Mouse (Mus musculus): ENCODE measurements around the gene Gm20662. TPM values are rescaled to one million over a fixed set of nuclear protein-coding genes. Genes with fewer than 3 reads are reported as not detected.
A peak's percentile ranks its signal among the peaks of the same experiment; 100 is the strongest.

The Gm20662 gene
- total RNA-seq, 1 experiment from 2014 or later: 4.9 TPM

DNA sequence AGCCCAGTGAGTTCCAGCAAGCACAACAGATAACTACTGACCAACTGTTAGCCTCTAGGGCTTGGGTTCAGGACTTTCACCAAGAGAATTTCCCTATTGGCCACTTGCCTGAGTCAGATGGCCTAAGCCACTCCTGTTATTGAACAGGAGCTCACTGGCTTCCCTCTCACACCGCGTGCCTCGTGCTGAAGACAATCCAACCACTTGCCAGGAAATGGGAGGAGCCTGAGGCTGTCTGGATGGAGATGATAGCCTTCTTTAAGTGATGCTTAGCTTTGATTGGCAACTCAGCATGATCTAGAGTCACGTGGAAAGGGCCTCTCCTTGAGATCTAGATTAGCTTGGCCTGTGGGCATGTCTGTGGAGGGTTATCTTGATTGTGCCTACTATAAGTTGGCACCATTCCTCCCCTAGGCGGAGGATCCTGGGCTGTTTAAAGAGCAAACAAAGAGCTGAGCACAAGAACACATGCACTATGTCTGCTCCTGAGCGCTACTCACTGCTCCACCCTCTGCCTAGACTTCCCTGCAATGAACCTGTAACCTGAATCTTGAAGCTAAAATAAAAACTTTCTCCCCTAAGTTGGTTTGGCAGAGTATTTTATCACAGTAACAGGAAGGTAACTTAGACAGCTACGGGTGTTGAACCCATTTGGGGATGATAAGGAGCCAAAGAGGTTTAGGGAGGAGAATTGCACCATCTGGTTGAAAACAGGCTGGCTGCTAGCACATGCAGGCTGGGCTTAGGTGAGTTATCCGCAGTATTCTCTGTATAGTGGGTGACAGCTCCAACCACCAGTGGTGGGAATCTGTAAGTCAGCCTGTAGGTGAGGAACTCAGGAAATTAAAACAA lies 24.2 kb upstream of the Gm20662 start:
- no peak for ATAC-seq (ENCODE audit: extremely low read depth, insufficient number of reproducible peaks, low FRiP score, poor library complexity, severe bottlenecking)

- no peak for ATAC-seq (ENCODE audit: extremely low read depth, insufficient number of reproducible peaks, low FRiP score, poor library complexity, severe bottlenecking)
Observed at GRCm38 (mm10) chr9:107974491-107975171, 21.5 kb upstream of the Gm20662 start.

DNA sequence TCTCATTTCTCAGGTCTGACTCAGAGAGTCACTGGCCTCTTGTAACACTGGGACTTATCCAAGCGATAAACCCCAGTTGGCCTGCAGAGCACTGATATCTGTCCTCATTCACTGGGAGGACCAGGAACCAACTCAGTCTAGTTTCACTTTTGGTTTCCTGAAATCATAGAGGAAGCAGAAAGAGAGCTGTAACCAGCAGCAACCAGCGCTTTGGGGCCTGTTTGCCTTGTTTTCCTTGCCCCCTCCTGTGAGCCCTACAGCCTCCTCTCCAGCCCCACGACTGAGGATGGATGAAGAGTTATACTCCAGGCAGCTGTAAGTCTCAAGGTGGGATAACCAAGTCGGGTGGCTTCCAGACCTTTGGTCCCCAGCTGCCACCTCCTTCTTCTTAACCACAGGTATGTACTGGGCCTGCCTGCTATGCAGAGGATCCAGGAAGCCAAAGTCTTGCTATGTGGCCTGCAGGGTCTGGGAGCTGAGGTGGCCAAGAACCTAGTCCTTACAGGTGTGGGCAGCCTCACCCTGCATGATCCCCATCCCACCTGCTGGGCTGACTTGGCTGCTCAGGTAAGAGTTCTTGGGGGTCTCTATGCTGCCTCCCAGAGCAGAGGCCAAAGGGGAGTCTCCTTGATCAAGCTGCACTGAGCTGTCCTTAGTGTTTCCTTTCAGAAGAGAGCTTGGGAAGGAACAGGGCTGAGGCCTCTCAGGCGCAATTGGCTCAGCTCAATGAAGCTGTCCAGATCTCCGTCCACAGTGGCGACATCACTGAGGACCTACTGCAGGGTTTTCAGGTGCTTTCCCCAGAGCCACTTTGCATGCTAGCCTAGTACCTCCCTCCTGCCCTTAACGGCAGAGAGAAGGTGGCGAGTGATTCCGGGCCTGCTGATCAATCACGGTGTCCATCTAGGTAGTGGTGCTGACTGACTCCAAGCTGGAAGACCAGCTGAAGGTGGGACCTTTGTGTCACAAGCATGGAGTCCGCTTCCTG lies 20.5 kb upstream of the Gm20662 start, which contains the start of gene Uba7:
Uba7 (plus strand) TSS at position 107 of the 988 bp plus-strand sequence.
- peak; percentile 77 for ATAC-seq (ENCODE audit: extremely low read depth, insufficient number of reproducible peaks, low FRiP score, poor library complexity, severe bottlenecking)

GRCm38 (mm10) chr9:107978815-107979214 lies 17.3 kb upstream of the Gm20662 start:
- ATAC-seq (ENCODE audit: extremely low read depth, insufficient number of reproducible peaks, low FRiP score, poor library complexity, severe bottlenecking): no peak

- ATAC-seq (ENCODE audit: extremely low read depth, insufficient number of reproducible peaks, low FRiP score, poor library complexity, severe bottlenecking): no peak
Observed at GRCm38 (mm10) chr9:107981684-107982605, 14.2 kb upstream of the Gm20662 start.

DNA sequence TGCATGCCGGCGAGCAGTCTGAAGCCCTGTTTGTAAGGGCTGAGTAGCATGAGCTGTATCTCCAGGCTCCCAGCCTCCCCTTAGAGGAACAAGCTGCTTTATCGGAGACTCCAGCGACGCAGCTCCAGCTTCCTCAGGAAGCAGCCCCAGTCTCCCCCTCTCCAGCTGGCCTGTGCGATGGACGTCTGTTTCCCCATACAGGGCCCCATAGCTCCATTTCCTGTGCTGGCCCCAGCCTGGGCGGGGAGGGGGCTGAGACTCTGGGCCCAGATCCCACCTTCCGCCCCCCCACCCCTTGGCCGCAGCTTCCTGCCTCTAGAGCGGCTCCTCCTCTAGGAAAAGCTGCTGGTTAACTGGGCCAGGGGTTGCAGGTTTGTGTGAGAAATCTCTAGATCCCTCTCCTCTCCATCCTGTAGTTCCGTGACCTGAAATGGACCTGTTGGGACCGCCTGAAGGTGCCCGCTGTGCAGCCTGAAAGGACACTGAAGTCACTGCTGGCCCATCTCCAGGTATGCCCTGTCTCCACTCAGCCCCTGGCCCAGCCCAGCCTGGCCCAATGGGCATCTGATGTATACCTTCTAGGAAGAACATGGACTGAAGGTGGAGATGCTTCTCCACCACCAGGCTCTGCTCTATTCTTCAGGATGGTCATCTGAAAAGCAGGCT lies 13.3 kb upstream of the Gm20662 start, which contains the start of gene Gm20661:
Gm20661 (plus strand) TSS at position 378 of the 666 bp plus-strand sequence.
- no peak for ATAC-seq (ENCODE audit: extremely low read depth, insufficient number of reproducible peaks, low FRiP score, poor library complexity, severe bottlenecking)

GRCm38 (mm10) chr9:107983421-107983890 lies 12.7 kb upstream of the Gm20662 start:
- ATAC-seq (ENCODE audit: extremely low read depth, insufficient number of reproducible peaks, low FRiP score, poor library complexity, severe bottlenecking): no peak

GRCm38 (mm10) chr9:107984052-107984753 lies 11.9 kb upstream of the Gm20662 start:
- no peak for ATAC-seq (ENCODE audit: extremely low read depth, insufficient number of reproducible peaks, low FRiP score, poor library complexity, severe bottlenecking)

- ATAC-seq (ENCODE audit: extremely low read depth, insufficient number of reproducible peaks, low FRiP score, poor library complexity, severe bottlenecking): no peak
Observed at GRCm38 (mm10) chr9:107984754-107985055, 11.4 kb upstream of the Gm20662 start.

DNA sequence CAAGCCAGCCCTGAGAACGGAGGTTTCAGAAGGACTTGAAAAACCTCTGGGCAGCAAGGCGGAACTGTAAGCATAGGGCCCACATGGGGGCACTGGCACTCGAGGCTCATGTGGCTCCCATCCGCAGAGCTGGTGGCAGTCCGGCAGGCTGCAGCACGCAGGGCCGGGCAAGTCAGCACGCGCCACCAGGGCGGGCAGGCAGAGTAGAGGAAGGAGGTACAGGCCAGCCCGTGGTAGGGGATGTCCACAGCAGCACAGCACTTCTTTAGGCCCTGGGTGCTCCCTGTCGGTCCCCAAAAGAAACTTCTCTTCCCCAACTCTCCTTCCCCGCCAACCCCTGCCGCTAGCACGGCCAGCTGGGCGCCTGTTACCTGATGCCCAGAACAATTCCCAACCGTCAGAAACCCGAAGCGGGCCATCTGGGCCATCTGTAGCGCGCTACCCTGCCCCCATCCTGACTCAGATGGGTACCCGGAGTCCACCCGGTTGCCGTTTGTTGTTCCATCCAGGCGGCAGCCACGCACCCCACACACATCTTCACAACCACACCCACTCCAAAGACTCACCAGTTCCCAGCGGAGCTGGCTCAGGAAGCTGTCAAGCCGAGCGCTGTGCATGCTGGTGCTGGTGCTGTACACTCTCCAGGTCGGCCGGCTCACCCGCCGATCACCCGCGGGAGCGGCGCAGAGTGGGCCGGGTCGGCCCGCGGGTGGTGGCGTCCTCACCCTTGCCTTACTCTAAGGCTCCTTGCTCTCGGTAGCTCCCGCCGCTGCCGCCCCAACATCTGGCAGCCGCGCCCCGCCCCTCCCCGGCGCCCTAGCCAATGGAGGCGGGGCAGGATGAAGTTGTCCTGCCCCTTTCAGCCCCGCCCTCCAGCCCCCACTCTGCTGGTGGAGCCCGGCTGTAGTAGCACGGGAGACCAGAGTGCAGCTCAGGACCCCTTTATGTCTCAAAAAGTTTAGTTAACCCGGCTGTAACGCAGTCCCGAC lies 10.7 kb upstream of the Gm20662 start, which contains the start of gene Inka1:
Inka1 (minus strand) TSS at position 749 of the 989 bp plus-strand sequence.
- peak; percentile 57 for ATAC-seq (ENCODE audit: extremely low read depth, insufficient number of reproducible peaks, low FRiP score, poor library complexity, severe bottlenecking)

DNA sequence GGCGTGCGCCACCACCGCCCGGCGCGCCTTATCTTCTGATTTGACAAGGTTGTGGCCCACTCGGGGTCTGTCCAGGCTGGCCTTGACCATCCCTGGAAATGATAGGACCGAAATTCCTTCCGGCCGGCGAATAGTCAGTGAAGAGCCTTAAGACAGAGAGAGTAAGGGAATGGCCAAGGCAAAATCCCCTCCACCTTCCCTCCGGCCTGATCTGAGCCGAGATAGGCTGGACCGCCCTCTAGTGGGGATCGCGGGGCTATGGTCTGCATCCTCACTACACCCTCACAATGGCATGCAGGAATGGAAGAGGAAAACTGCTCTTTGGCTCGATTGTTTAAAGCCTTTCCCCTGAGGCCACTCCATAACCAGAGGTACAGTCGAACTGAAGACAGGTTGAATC lies 9.8 kb upstream of the Gm20662 start:
- ATAC-seq (ENCODE audit: extremely low read depth, insufficient number of reproducible peaks, low FRiP score, poor library complexity, severe bottlenecking): peak; percentile 68; the same call in 1 of the 2 replicates

GRCm38 (mm10) chr9:107987950-107988349 lies 8.2 kb upstream of the Gm20662 start:
- ATAC-seq (ENCODE audit: extremely low read depth, insufficient number of reproducible peaks, low FRiP score, poor library complexity, severe bottlenecking): no peak

- ATAC-seq (ENCODE audit: extremely low read depth, insufficient number of reproducible peaks, low FRiP score, poor library complexity, severe bottlenecking): no peak
Observed at GRCm38 (mm10) chr9:107992197-107992596, 4.0 kb upstream of the Gm20662 start, which contains the start of gene Cdhr4. Gene Cdhr4, plus strand, starts transcription at chr9:107992497.

- ATAC-seq (ENCODE audit: extremely low read depth, insufficient number of reproducible peaks, low FRiP score, poor library complexity, severe bottlenecking): no peak
Observed at GRCm38 (mm10) chr9:107993013-107993412, 3.1 kb upstream of the Gm20662 start.

DNA sequence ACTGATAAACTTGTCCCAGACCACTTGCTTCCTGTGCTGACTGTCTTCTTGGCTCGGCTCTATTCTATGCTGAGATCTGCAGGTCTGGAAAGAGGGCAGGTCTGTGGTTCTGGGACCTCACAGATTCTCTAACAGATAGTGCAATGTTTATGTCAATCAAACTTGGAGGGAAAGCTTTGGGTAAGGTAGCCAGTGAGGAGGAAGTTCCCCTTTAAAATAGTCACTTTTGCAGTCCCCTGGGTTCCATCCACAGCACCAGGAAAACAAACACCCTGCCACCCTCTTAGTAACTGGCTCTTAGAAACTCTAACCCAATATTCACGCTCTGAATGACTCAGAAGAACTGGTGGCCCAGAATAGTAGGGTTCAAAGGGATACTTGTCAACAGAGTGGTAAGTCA lies 1.7 kb upstream of the Gm20662 start:
- no peak for ATAC-seq (ENCODE audit: extremely low read depth, insufficient number of reproducible peaks, low FRiP score, poor library complexity, severe bottlenecking)

GRCm38 (mm10) chr9:107995513-107995912 lies 636 bp upstream of the Gm20662 start:
- no peak for ATAC-seq (ENCODE audit: extremely low read depth, insufficient number of reproducible peaks, low FRiP score, poor library complexity, severe bottlenecking)
